Mouse (Mus musculus): ENCODE data around the gene Idua. TPM values are rescaled to one million over a fixed set of nuclear protein-coding genes. Genes with fewer than 3 reads are reported as not detected.

The Idua gene
- polyA plus RNA-seq, 1 experiment from 2014 or later, result 11.8 TPM

Other genes with a start within 250 kb of the Idua start
- gene Atp5k, start 225.9 kb upstream of the Idua start, polyA plus RNA-seq (2015; fragmentation: Nextera tagmentation; extraction: Ambion mirVana), result 430 and 504 TPM in 2 replicates
- 0.09 and 0.22 TPM in 2 replicates for gene Mfsd7a, start 211.4 kb upstream of the Idua start, polyA plus RNA-seq (2015; fragmentation: Nextera tagmentation; extraction: Ambion mirVana)
- 24.0 and 24.3 TPM in 2 replicates for gene Pcgf3, start 199.1 kb upstream of the Idua start, polyA plus RNA-seq (2015; fragmentation: Nextera tagmentation; extraction: Ambion mirVana)
- gene Cplx1, start 110.3 kb upstream of the Idua start, polyA plus RNA-seq (2015; fragmentation: Nextera tagmentation; extraction: Ambion mirVana), result 170 and 187 TPM in 2 replicates
- 48.1 and 56.7 TPM in 2 replicates for gene Gak, start 30.6 kb upstream of the Idua start, polyA plus RNA-seq (2015; fragmentation: Nextera tagmentation; extraction: Ambion mirVana)
- gene Tmem175, start 30.6 kb upstream of the Idua start, polyA plus RNA-seq (2015; fragmentation: Nextera tagmentation; extraction: Ambion mirVana), result 26.3 and 27.1 TPM in 2 replicates
- gene Dgkq, start 9.3 kb downstream of the Idua start, polyA plus RNA-seq (2015; fragmentation: Nextera tagmentation; extraction: Ambion mirVana), result 31.0 and 32.9 TPM in 2 replicates
- 3.0 and 4.1 TPM in 2 replicates for gene Slc26a1, start 15.2 kb downstream of the Idua start, polyA plus RNA-seq (2015; fragmentation: Nextera tagmentation; extraction: Ambion mirVana)
- 8.1 and 8.9 TPM in 2 replicates for gene Fgfrl1, start 32.1 kb downstream of the Idua start, polyA plus RNA-seq (2015; fragmentation: Nextera tagmentation; extraction: Ambion mirVana)
- gene Rnf212, start 114.7 kb downstream of the Idua start, polyA plus RNA-seq (2015; fragmentation: Nextera tagmentation; extraction: Ambion mirVana), result not detected in 2 replicates
- not detected in 2 replicates for gene Tmed11, start 135.0 kb downstream of the Idua start, polyA plus RNA-seq (2015; fragmentation: Nextera tagmentation; extraction: Ambion mirVana)
- gene Vmn2r8, start 148.5 kb downstream of the Idua start, polyA plus RNA-seq (2015; fragmentation: Nextera tagmentation; extraction: Ambion mirVana), result not detected in 2 replicates
- not detected in 2 replicates for gene Vmn2r9, start 192.3 kb downstream of the Idua start, polyA plus RNA-seq (2015; fragmentation: Nextera tagmentation; extraction: Ambion mirVana)